Mouse (Mus musculus) megakaryocyte-erythroid progenitor cell, adult 5-6 weeks (primary cell): Measurements from ENCODE around the gene Pfkfb2. TPM values are rescaled to one million over a fixed set of nuclear protein-coding genes. Genes with fewer than 3 reads are reported as not detected.

Experiments
- ATAC-seq: replicated peaks from 2 replicates; pipeline ENCODE4 v1.8.0; 2016; ENCODE audit warnings: mild to moderate bottlenecking, inconsistent platforms; ENCODE audit not compliant: severe bottlenecking, poor library complexity, low FRiP score, low TSS enrichment
- total RNA-seq, 2 experiments: library from RNA; stranded (forward) in 1 of 2; stranded (reverse) in 1 of 2; fragments of 200-1000, 215-1000 nt in 1 of 2; fragments of >200 nt in 1 of 2; fragmentation: Nextera tagmentation in 1 of 2; gene quantifications; 2 replicates each; pipeline ENCODE4 v1.2.3; 2014 to 2017

Pfkfb2 gene
- total RNA-seq, 2 experiments from 2014 or later = 16.0 to 22.6 TPM

- no peak for ATAC-seq
These were observed 10.6 kb upstream of the Pfkfb2 start for GRCm38 (mm10) chr1:130739636-130740035.

DNA sequence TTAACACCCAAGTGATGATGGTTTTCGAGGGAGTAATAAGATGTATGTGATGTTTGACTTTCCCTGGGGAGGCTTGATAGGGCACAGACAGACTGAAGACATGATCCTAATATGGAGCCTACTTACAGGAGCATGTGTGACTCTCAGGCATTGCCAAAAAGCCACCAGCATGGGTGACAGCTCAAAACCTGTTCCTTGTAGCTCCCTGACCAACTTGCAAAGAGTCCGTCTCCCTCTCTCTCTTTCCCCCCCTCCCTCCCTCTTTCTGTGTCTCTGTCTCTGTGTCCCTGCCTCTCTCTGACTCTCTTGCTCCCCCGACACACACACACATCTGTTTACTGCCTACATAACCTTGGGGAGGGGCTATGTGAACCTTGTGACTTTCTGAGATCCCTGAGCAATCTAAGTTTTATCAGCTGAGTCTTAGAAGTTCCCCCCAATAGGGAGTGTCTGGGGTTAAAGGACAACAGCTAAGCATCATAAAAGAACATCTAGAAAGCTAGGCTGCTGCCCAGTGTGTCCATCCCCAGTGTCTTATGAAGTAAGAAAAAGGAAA is 9.6 kb upstream of the Pfkfb2 start:
- no peak for ATAC-seq

DNA sequence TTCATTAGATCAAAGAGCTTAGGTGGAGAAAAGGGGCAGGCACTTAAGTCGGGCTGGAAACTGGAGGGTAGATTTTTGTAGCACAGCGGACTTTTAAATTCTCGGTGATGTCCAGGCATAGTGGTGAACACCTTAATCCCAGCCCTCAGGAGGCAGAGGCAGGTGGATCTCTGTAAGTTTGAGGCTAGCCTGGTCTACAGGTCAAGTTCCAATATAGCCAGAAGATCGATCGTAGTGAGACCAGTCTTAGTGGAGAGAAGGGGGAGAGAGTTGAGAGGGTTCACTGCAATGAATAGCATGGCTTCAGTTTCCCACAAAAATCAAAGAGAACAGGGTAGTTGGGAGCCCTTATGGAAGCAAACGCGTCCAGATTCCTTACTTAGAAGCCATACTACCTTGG is 8.9 kb upstream of the Pfkfb2 start:
- ATAC-seq = no peak

GRCm38 (mm10) chr1:130737411-130737881 is 8.4 kb upstream of the Pfkfb2 start:
- no peak for ATAC-seq

GRCm38 (mm10) chr1:130734852-130735251 is 5.8 kb upstream of the Pfkfb2 start:
- ATAC-seq = no peak

DNA sequence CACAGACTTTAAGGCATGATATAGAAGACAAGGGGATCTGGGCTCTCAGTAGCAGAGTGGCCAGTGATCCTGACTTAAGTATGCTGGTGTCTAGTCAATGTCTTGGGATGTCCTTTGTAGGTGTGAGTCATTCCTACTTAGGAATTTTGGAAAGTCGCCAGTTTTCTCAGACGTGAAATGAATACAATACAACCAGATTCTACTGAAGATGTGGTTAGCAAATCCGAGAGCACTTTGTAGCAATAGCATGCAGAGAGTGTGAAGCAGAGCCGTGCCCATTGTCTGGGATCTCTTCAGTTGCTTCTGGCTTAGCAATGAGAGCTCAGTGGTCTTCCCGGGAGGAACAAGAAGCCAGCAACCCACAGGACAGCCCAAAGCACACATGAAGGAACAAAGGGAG is 5.4 kb upstream of the Pfkfb2 start:
- no peak for ATAC-seq

- no peak for ATAC-seq
These were observed 4.6 kb upstream of the Pfkfb2 start for GRCm38 (mm10) chr1:130733671-130734070.

DNA sequence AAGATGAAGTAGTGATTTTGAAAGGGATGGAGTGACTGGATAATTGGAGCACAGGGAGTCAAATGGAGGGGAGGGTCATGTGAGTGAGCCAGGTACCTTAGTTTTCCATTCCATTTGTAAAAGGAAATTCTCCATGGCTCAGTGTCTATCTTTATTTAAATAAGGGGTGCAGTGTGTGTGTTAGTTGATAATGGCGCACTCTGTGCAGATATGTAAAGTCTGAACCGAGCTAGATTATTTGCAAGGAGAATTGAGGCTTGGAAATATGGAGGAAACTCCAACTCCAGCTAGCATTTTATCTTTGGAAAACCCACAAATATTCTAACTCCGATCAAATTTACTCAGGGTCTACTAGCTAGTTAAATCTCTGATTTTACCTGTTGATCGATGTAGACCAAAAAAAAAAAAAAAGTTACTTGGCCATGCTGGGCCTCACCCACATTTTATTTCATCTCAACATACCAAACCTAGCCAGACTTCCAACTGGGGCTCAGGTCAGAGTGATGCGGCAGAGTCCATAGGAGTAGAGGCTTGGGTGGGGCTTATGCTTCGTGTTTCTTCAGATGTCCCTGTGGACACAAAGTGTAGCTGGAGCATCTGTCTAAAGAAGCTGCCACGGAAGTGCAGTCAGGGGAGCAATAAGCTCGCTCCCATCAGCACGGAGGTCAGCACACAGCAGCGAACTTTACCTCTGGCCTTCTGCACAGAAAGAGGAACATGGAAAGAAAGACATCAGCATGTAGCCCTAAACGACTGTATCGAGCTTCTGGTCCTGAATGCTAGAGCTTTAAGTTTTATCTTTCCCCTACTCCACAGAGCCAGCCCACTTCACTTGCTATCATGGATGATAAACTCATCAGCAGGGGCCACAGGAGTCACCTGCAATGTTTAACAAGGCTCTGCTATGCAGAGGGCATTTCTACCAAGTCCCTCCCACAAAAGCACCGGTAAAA is 3.9 kb upstream of the Pfkfb2 start:
- peak; percentile 40; the same call in 1 of the 2 replicates for ATAC-seq

DNA sequence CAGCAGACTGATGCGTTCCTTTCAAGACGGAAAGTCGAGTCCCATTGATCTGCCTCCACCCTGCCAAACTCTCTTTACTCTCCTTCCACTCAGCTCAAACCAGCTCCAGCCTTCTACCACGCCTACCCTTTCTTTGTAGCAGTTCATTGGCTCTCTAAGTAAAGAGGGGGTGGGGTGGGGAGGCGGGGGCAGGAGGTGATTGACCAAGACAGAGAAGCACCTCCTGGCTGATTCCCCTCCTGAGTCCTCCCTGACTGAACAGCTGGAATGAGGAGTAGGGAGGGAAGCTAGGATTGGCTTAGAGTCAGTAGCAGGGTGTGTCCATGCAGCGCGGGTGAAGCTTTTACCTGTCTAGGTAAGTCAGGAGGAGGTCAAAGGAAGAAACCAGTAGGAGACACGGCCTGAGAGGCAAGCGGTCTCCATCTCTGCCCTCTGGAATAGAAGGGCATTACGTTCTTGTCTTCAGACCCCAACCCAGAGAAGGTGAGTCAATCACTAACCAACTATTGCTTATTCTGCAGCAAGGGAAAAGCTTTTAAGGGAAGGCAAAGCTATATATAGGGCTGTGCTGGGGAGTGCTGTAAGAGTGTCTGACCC is 2.8 kb upstream of the Pfkfb2 start, which contains the start of gene AA986860:
TSS of gene AA986860 (plus strand) at position 236 of the 597 bp plus-strand sequence.
- ATAC-seq = peak; percentile 64

DNA sequence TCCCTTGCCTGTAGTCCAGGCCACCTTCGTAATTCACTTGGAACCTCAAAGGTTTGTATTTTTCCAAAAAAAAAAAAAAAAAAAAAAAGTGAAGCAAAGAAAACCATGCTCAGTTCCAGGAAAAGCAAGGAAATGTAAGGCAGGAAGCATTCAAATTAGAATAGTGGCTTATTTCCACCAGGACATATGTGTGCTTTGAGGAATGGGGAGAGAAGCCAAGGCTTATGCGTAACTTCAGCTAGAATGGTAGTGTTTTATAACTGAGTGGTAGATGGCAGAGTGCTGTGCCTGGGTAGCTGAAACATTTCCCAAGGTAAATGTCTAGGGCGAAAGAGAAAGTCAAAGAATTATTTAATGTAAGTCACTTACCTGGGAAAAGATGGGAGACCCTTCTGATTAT is 345 bp downstream of the Pfkfb2 start:
- no peak for ATAC-seq

GRCm38 (mm10) chr1:130728070-130728469 is 983 bp downstream of the Pfkfb2 start:
- ATAC-seq = no peak

GRCm38 (mm10) chr1:130726396-130726795 is 2.7 kb downstream of the Pfkfb2 start:
- ATAC-seq = no peak

- ATAC-seq = no peak
These were observed 4.8 kb downstream of the Pfkfb2 start for GRCm38 (mm10) chr1:130724206-130724605.

DNA sequence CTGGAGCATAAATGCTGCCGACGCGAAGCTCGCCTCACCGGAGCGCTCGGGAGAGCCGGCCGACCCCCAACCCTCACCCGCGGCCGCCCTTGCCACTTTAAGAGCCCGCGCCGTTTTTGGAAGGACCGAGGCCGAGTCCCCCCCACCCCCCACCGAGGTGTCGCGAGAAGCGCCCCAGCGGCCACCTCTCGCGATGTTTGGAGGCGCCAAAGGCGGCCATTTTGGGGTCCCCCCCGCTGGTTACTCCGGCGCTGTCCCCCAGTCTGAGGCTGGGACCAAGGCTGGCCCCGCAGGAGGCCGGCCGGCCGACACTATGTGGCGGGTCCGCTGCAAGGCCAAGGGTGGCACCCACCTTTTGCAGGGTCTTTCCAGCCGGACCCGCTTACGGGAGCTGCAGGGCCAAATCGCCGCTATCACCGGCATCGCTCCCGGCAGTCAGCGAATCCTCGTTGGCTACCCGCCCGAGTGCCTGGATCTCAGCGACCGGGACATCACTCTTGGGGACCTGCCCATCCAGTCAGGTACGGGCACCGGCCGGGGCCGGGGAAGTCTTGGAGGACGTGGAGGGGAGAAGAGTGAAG is 11.7 kb downstream of the Pfkfb2 start, which contains the start of gene Yod1:
TSS of gene Yod1 (plus strand) at position 37 of the 581 bp plus-strand sequence.
- ATAC-seq = peak; percentile 66

DNA sequence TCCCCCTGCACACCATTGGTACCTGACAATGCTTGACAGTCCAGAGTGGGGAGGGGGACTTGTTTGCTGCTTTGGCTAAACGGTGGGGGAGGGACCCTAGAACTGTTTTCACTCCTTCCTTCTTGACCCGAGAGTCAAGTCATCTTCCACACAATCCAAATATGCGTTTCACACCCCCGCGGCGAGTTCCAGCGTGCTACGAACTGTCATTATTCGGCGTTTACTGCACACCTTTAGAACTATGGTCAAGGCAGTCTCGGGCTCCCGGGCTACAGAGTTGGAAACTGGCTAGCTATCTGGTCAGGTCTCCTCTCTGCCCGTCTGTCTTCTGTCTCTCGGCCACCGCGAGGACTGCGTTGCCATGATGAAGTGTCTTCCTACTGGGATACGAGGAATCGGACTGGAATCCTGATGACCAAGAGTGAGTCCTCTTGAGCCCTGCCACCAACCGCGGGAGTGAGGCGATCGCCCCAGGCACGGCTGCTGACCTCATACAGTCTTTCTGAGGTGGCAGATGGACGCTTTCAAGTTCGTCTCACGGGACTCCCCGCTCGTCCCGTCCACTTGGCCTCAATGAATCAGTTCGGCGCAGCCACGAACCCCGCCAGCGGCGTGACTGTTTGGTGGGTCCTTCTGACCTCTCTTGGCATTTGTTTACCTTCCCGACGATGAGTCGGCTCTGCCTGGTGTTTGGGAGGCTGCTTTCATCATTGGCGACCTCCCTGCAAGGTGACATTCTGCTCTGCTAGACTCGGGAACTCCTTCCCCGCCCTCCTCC is 12.4 kb downstream of the Pfkfb2 start:
- peak; percentile 11 for ATAC-seq

DNA sequence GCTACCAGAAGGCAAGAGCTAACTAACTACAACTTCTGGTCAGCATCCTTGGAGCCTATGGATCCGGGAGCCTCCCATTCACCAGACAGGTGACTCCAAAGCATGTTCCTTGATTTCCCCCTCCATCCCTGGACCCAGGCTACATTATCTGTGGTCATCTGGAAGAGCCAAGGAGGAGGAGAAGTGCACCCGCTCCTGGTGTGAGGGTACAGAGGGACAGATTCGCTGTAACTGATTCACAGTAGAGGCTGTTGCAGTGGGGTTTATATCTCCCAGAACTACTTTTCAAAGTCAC is 12.9 kb downstream of the Pfkfb2 start:
- peak; percentile 10; the same call in 1 of the 2 replicates for ATAC-seq

DNA sequence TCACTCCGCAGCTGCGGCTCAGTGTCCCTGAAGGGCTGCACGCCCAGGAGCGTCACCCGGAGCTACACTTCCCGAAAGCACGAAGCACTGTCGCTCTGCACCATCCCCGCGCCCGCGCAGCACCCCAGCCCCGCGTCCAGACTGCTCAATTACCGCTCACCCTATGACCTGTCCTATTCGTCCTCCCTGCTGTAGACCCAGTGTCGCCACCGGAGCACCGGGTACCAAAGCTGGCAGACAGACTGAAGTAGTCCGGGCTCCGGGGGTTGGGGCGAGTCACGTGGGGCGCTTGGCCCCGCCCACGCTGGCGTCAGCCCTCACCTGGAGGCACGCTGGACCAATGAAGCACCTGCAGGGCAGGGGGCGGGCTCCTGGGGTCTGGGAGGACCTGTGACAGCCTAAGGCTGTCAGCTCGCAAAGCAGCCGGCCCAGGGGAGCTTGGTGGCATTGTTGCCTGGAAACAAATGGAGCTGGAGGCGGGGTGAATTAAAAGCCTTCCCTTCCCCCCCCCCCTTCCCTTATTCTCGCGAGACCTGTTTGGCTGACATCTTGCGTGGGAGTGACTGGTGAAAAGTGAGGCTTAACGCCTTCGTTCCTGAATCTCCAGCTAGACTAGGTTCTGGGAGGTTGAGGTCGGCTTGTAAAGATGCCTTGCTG is 13.4 kb downstream of the Pfkfb2 start, which contains the start of gene Gm29427:
TSS of gene Gm29427 (minus strand) at position 239 of the 657 bp plus-strand sequence.
- peak; percentile 80 for ATAC-seq

GRCm38 (mm10) chr1:130714046-130714445 is 15.0 kb downstream of the Pfkfb2 start:
- no peak for ATAC-seq
